Mouse (Mus musculus) T-cell, adult 2 months (primary cell): ENCODE data around the gene Helz.
"Not testable (repeated sequence)": the region's sequence is repeated elsewhere in the genome, so short reads cannot be mapped to it uniquely, and the experiment has no call there.

Experiments
- DNase-seq: peaks from one replicate; pipeline ENCODE4 v3.0.0; 2022; ENCODE audit warnings: low spot score

Gene Helz

DNA sequence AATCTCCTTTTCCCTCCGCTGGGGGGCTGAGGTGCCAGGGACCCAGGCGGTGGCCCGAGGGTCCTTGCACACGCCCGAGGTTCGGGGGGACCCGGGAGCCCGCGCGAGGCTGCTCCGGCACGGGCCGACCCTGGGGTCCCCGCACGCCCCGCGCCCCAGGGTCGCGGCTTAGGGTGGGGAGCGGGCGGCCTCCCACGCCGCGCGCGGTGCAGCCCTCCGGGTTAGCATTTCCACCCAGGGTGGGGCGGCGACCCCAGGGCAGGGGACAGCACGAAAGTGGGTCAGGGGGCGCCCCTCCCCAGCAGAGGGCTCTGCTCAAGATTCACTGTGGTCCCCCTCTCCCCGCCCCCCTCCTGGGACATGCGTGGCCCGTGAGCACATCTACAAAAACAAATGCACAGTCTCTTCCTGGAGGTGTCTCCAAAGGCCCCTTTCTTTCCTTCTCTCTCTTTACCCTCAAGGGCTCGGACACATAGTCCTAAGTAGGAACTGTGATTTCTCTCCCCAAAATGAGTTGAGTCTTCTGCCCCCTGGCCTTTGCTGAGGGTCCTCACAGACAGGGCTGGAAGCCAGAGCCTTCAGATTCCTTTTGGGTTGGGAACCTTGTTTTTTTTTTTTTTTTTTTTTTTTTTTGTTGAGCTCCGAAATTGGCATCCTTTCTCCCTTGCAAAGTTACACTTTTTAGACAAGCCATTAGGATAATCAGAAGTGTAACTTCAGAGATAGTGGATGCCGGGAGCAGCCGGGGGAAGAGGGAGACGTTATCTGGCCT is 660 bp downstream of the Helz start:
- DNase-seq, result peak; percentile 12

DNA sequence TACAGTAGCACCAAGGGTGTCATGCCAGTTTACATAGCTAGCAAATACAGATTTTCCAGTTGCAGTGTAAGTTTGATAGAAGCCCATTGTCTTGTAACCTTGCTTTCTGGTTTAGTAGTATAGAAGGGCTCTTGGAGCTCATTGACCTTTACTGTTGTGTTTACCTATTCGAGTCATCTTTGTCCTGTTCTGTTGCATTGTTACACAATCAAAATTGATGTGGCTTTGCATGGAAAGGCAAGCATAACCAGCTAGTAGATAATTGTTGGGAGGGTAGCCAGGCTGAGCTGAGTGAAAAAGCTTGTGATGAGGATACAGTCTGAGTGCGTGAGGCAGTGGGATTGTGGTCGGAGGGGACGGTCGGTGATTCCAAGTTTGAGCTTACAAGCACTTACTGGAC is 12.1 kb downstream of the Helz start:
- no peak for DNase-seq

GRCm38 (mm10) chr11:107567431-107567830 is 19.7 kb downstream of the Helz start:
- DNase-seq, result no peak

GRCm38 (mm10) chr11:107568466-107568995 is 20.8 kb downstream of the Helz start:
- DNase-seq, result no peak

- not testable (repeated sequence) for DNase-seq
Measured at GRCm38 (mm10) chr11:107570891-107571290, 23.2 kb downstream of the Helz start.

DNA sequence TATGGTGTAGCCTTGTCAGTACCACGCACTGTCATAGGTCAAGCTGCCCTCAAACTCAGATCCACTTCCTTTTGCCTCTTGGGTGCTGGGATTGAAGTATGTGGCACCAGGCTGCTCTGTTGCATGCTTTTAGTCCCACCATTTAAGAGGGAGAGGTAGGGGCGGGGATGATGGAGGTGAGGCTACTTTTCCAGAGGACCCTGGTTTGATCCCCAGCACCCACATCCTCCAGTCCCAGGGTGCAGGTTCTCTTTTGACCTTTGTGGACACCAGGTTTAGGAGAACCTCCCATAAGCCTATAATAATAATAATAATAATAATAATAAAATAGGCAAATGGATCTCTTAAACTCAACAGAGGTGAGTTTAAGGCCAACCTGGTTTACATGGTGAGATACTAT is 23.6 kb downstream of the Helz start:
- DNase-seq, result no peak

DNA sequence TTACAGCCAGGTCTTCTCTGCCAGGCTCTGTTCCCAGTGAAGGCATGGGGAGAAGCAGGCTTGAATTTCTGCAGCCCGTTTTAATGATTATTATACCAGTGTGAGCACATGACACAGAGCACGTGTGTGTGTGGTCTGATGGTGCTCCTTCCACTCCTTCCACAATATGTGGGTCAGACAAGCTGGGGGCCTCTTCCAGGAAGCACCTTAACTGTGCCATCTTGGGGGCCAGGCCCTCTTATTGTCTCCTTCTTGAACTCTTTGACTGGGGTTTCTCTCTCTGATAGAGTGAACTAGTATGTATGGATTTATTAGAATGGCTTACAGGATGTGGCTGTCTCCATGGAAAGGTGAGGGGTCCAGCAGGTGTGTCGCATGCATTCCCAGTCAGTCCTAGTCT is 24.8 kb downstream of the Helz start:
- no peak for DNase-seq

DNA sequence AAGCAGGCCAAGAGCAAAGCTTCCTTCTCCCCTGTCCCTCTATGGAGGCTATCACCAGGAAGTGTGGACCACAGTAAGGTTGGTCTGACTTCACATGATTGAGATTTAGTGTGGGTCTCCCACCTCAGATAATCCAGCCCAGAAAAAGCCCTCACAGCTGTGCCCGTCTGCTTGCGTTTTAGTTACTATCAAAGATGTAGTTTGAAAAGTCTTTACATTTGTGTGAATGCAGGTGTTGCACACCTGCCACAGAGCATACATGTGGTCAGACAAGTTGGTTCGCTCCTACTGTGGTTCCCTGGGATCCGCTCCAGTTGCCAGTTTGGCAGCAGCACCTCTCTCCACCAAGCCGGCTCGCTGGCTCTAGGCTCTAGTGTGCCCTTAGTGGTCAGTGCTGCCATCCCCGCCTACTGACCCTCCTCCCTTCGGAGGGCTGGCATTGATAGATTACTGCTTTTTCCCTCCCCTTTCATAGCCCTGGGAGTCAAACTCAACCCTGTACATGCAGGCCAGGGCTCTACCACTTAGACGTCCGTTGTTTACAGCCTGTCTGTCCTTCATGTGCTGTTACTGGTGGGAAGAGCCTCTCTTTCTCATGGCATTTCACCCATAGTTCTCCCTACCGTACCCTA is 25.4 kb downstream of the Helz start:
- DNase-seq, result no peak

GRCm38 (mm10) chr11:107573847-107574246 is 26.1 kb downstream of the Helz start:
- DNase-seq, result no peak

DNA sequence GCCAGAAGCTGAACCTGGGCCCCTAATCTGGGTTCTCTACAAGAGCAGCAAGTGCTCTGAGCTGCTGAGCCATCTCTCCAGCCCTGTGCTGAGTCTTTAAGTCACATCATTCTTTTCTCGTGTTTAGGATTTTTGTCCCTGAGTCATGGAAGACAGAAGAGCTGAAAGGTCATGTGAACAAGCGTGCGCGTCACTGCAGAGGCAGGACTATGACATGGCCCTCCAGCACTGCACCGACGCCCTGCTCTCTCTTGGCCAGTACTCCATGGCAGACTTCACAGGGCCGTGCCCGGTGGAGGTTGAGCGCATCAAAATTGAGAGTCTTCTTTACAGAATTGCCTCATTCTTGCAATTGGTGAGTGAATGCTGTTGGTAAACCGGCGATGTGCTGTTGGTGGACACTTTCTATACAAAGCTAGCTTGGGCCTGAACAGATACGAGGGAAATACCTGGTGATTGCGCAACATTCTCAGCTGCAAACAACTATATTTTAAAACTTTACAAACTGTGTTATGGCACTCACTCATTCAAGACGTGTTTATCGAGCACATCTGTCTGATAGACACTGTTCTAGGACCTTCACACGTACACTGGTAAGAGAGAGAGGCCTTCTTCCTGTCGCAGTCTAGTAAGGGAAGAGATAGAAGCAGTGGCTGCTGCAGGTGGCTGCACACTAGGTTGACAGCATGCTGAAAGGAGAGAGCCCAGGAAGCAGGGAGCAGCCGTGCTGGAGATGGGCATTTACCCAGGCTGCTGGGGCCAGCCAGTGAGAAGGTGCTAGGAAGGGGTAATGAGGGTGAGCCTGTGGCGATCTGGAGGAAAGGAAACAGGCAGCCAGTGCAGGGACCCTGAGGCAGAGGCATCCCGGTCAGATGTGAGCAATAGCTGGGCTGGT is 27.3 kb downstream of the Helz start:
- DNase-seq, result no peak

DNA sequence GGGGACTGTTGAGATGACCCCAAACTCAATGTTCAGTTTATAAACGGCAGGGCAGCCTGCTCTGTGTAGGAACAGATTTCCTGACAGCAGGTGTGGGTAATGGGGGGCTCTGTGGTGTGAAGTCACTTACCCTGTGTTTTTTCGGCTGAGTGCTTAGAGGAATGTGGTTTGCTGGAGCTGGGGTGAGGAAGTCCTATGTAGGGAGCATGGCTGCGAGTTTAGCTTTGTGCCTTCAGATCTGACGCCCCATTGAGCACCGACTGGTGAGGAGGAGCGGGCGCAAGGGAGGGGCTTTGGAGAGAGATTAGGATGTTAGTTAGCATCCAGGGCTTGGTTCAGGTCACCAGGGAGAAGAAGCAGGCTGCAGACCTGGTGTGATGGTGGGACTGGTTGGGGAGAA is 28.5 kb downstream of the Helz start:
- no peak for DNase-seq

- no peak for DNase-seq
Measured at GRCm38 (mm10) chr11:107577400-107577799, 29.7 kb downstream of the Helz start.

DNA sequence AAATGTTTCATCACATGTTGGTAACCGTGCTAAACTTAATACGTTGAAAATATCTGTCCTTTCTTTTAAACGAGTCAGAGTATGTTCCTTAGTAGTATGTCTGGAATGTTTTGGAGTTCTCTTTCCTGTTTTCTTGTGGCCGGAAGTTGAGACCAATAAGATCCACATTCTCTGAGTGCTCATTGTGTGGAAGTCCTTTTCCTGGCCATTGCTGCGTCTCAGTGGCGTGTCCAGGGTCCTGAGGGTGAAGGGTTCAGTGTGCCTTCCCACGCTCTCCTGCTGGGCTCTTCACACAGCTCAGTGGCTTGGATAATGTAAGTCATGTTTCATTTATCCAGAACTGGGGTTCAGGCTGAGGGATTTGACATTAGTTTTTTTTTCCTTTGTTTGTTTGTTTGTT is 30.5 kb downstream of the Helz start:
- no peak for DNase-seq

- no peak for DNase-seq
Measured at GRCm38 (mm10) chr11:107580786-107581185, 33.1 kb downstream of the Helz start.

DNA sequence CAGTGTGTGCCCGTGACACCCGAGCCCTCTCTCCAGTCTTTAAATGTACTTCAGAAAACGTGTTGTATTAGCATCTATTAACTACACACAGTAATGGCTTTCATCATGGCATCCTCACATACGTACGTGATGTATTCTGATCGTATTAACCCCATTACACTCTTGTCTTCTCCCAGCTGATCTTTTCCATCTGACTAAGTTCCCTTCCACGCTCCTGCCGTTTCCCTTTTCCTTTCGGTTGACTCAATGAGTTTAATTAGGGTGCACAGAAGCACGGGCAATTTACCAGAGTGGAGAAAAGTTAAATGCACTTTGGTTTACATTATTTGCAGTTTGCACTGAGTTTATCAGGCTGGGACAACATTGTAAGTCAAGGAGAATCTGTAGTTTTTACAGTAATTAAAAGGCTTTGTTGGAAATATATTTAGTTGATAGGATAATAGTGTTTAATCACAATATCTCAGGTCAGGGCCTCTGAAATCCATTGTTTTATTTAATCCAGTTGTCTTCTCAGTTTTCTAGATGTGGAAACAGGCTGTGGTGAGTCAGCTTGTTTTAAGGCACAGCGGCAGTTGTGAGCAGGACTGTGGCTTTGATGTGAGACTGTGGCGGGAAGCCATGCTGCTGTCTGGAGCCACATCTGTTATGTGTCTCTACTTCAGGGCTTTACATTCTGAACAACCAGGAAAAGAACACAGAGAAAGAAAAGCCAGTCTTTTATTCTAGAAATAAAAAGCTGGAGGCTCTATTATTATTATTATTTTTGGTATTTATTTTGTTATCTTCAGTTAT is 37.1 kb downstream of the Helz start:
- peak; percentile 33 for DNase-seq

- DNase-seq, result not testable (repeated sequence)
Measured at GRCm38 (mm10) chr11:107586129-107586528, 38.4 kb downstream of the Helz start.

DNA sequence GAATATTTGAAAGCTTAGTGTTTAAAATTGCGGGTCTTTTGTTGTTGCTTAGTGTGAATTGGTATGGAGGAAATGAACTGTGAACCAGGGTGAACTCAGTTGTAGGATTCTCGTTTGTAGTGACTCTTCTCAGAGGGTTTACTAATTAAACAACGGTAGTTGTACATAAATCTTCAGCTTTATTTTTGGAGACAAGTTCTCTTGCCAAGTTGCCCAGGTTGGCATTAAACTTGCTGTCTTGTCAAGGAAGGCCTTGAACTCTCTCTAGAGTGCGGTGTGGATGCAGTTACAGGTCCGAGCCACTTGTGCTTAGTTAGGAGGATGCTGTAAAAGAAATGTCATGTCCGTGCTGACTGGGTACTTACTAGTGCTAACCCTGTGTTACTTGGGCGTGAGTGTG is 39.4 kb downstream of the Helz start:
- no peak for DNase-seq

GRCm38 (mm10) chr11:107592575-107592974 is 44.8 kb downstream of the Helz start:
- DNase-seq, result no peak

DNA sequence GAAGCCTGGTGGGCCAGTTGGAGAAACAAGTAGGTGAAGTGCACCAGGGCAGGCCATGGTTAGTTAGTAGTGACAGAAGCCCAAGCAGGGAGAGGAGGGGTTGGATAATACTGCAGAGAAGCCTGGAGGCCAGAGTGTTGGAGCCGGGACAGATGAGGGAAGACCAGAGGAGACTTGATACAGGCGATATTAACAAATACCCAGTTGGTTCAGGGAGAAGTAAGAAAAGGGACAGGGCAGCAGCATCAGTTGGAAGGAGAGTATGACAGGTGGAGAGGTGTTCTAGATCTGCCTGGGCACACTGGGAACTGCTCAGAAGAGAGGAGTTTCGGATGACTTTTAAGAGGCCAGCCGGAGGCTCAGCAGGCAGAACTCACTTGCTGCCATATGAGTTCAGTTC is 49.7 kb downstream of the Helz start:
- no peak for DNase-seq

- no peak for DNase-seq
Measured at GRCm38 (mm10) chr11:107605694-107606093, 58.0 kb downstream of the Helz start.

GRCm38 (mm10) chr11:107613906-107614305 is 66.2 kb downstream of the Helz start:
- DNase-seq, result no peak

GRCm38 (mm10) chr11:107615696-107616095 is 68.0 kb downstream of the Helz start:
- no peak for DNase-seq
